Mouse (Mus musculus): ENCODE measurements around the gene Fgfr2.

The Fgfr2 gene

GRCm38 (mm10) chr7:130645332-130645993 is 2477.7 kb downstream of the Fgfr2 start:
- no peak for DNase-seq (ENCODE audit: inconsistent age in 2 of 2, low spot score in 1 of 2)

GRCm38 (mm10) chr7:130640681-130641080 is 2482.5 kb downstream of the Fgfr2 start:
- DNase-seq (ENCODE audit: inconsistent age in 2 of 2, low spot score in 1 of 2), result no peak

GRCm38 (mm10) chr7:130637811-130638210 is 2485.3 kb downstream of the Fgfr2 start:
- DNase-seq (ENCODE audit: inconsistent age in 2 of 2, low spot score in 1 of 2), result no peak

GRCm38 (mm10) chr7:130636902-130637301 is 2486.2 kb downstream of the Fgfr2 start:
- DNase-seq (ENCODE audit: inconsistent age in 2 of 2, low spot score in 1 of 2), result peak in 1 of 2 experiments; percentile 63

GRCm38 (mm10) chr7:130636274-130636673 is 2486.9 kb downstream of the Fgfr2 start:
- peak in 1 of 2 experiments; percentile 48 for DNase-seq (ENCODE audit: inconsistent age in 2 of 2, low spot score in 1 of 2)

- peak in 1 of 2 experiments; percentile 36 for DNase-seq (ENCODE audit: inconsistent age in 2 of 2, low spot score in 1 of 2)
These were observed 2487.9 kb downstream of the Fgfr2 start for GRCm38 (mm10) chr7:130635212-130635611.

- DNase-seq (ENCODE audit: inconsistent age in 2 of 2, low spot score in 1 of 2), result no peak
These were observed 2488.8 kb downstream of the Fgfr2 start for GRCm38 (mm10) chr7:130634259-130634871.

- DNase-seq (ENCODE audit: inconsistent age in 2 of 2, low spot score in 1 of 2), result no peak
These were observed 2490.8 kb downstream of the Fgfr2 start for GRCm38 (mm10) chr7:130632379-130632732.

GRCm38 (mm10) chr7:130631553-130632378 is 2491.4 kb downstream of the Fgfr2 start:
- peak; percentile 55 to 76 for DNase-seq (ENCODE audit: inconsistent age in 2 of 2, low spot score in 1 of 2)

- DNase-seq (ENCODE audit: inconsistent age in 2 of 2, low spot score in 1 of 2), result no peak
These were observed 2492.2 kb downstream of the Fgfr2 start for GRCm38 (mm10) chr7:130630956-130631355.

GRCm38 (mm10) chr7:130629999-130630398 is 2493.2 kb downstream of the Fgfr2 start:
- DNase-seq (ENCODE audit: inconsistent age in 2 of 2, low spot score in 1 of 2), result no peak

- DNase-seq (ENCODE audit: inconsistent age in 2 of 2, low spot score in 1 of 2), result peak in 1 of 2 experiments; percentile 51
These were observed 2494.5 kb downstream of the Fgfr2 start for GRCm38 (mm10) chr7:130628601-130629000.

- no peak for DNase-seq (ENCODE audit: inconsistent age in 2 of 2, low spot score in 1 of 2)
These were observed 2497.8 kb downstream of the Fgfr2 start for GRCm38 (mm10) chr7:130625361-130625760.

- no peak for DNase-seq (ENCODE audit: inconsistent age in 2 of 2, low spot score in 1 of 2)
These were observed 2498.9 kb downstream of the Fgfr2 start for GRCm38 (mm10) chr7:130624299-130624698.

GRCm38 (mm10) chr7:130622359-130622758 is 2500.8 kb downstream of the Fgfr2 start:
- DNase-seq (ENCODE audit: inconsistent age in 2 of 2, low spot score in 1 of 2), result no peak

- DNase-seq (ENCODE audit: inconsistent age in 2 of 2, low spot score in 1 of 2), result peak; percentile 56 to 72
These were observed 2501.2 kb downstream of the Fgfr2 start for GRCm38 (mm10) chr7:130621953-130622352.

- no peak for DNase-seq (ENCODE audit: inconsistent age in 2 of 2, low spot score in 1 of 2)
These were observed 2502.1 kb downstream of the Fgfr2 start for GRCm38 (mm10) chr7:130621068-130621467.

GRCm38 (mm10) chr7:130617591-130617990 is 2505.6 kb downstream of the Fgfr2 start:
- DNase-seq (ENCODE audit: inconsistent age in 2 of 2, low spot score in 1 of 2), result no peak

GRCm38 (mm10) chr7:130613973-130614372 is 2509.2 kb downstream of the Fgfr2 start:
- peak in 1 of 2 experiments; percentile 74 for DNase-seq (ENCODE audit: inconsistent age in 2 of 2, low spot score in 1 of 2)

- DNase-seq (ENCODE audit: inconsistent age in 2 of 2, low spot score in 1 of 2), result no peak
These were observed 2516.2 kb downstream of the Fgfr2 start for GRCm38 (mm10) chr7:130606958-130607357.

GRCm38 (mm10) chr7:130605111-130605510 is 2518.0 kb downstream of the Fgfr2 start:
- peak in 1 of 2 experiments; percentile 66 for DNase-seq (ENCODE audit: inconsistent age in 2 of 2, low spot score in 1 of 2)

- DNase-seq (ENCODE audit: inconsistent age in 2 of 2, low spot score in 1 of 2), result peak in 1 of 2 experiments; percentile 13
These were observed 2518.8 kb downstream of the Fgfr2 start for GRCm38 (mm10) chr7:130604390-130604789.
